Mouse (Mus musculus) heart, embryonic 13.5 days (tissue): ENCODE results near the gene Areg. TPM values are rescaled to one million over a fixed set of nuclear protein-coding genes. Genes with fewer than 3 reads are reported as not detected.
A peak's percentile ranks its signal among the peaks of the same experiment; 100 is the strongest.

ENCODE experiments used
- ATAC-seq: fragments of 200-750 bp; cut with Nextera tagmentation; 2 replicates; pipeline ENCODE4 v1.8.0; 2017; ENCODE audit warnings: moderate TSS enrichment; ENCODE audit not compliant: insufficient number of reproducible peaks, low FRiP score, low TSS enrichment; ENCODE audit errors: extremely low read depth
- H3K27ac ChIP-seq: fragments of 300-500 bp; sonication (generic); replicated peaks from 2 replicates; pipeline ENCODE4 v1.5.1; 2015; ENCODE audit warnings: moderate library complexity, mild to moderate bottlenecking, inconsistent platforms
- H3K27me3 ChIP-seq: fragments of 300-500 bp; sonication (generic); replicated peaks from 2 replicates; pipeline ENCODE4 v1.6.1; 2015; ENCODE audit warnings: mild to moderate bottlenecking, inconsistent platforms
- H3K36me3 ChIP-seq: fragments of 300-500 bp; sonication (generic); 2 replicates; pipeline ENCODE4 v1.6.1; 2015; ENCODE audit warnings: mild to moderate bottlenecking, inconsistent platforms
- H3K4me1 ChIP-seq: fragments of 300-500 bp; sonication (generic); 2 replicates; pipeline ENCODE4 v1.6.1; 2015; ENCODE audit warnings: inconsistent platforms
- H3K4me2 ChIP-seq: fragments of 300-500 bp; sonication (generic); 2 replicates; pipeline ENCODE4 v1.6.1; 2015; ENCODE audit warnings: inconsistent platforms, mild to moderate bottlenecking, moderate library complexity
- H3K4me3 ChIP-seq: fragments of 300-500 bp; sonication (generic); 2 replicates; pipeline ENCODE4 v1.5.1; 2015; ENCODE audit warnings: moderate library complexity, mild to moderate bottlenecking, inconsistent platforms
- H3K9ac ChIP-seq: fragments of 300-500 bp; sonication (generic); 2 replicates; pipeline ENCODE4 v1.6.1; 2015; ENCODE audit warnings: inconsistent platforms, mild to moderate bottlenecking, moderate library complexity
- H3K9me3 ChIP-seq: fragments of 300-500 bp; sonication (generic); 2 replicates; pipeline ENCODE4 v1.6.1; 2016; ENCODE audit warnings: inconsistent platforms
- WGBS: fragments of 180-500 bp; shearing (Covaris S2); methylation state at CpG from one replicate; pipeline ENCODE4 v1.1.7; 2015; ENCODE audit warnings: mixed read lengths; 5-methylcytosine and 5-hydroxymethylcytosine counted together
- polyA plus RNA-seq: library from polyadenylated mRNA; unstranded; fragments of >200 nt; fragmentation: Nextera tagmentation; extraction: Ambion mirVana; gene quantifications from 2 replicates; pipeline ENCODE4 v1.2.1, GENCODE M21; 2015

Areg gene
- 0.20 and 0.28 TPM in 2 replicates for polyA plus RNA-seq

- under 1% methylated on average over 44 of the region's 44 CpGs for WGBS
- Histone ChIP-seq H3K4me2 (peak within 1 kb of the TSS; percentile 75), H3K27ac (no peak within 1 kb of the TSS), H3K27me3 (peaks cover 24% of the 10 kb centered on the region), H3K36me3 (no peaks in the 10 kb centered on the region), H3K4me1 (peaks cover 11% of the 10 kb centered on the region), H3K4me3 (peak within 1 kb of the TSS; percentile 59), H3K9me3 (no peaks in the 10 kb centered on the region), H3K9ac (peak within 1 kb of the TSS; percentile 70)
- ATAC-seq: 0 out of 2 replicates have a peak, but pooled peaks have one; percentile 19
Measured at GRCm38 (mm10) chr5:91139446-91139873, at the start of gene Areg. TSS of gene Areg (plus strand) at chr5:91139599.

- no peaks in the 10 kb centered on the region for H3K9me3 ChIP-seq
- ATAC-seq: no peak
- WGBS: 83% methylated on average over 3 of the region's 3 CpGs
- H3K9ac ChIP-seq: no peak overlapping the region
- no peak overlapping the region for H3K4me3 ChIP-seq
- no peaks in the 10 kb centered on the region for H3K27me3 ChIP-seq
- H3K27ac ChIP-seq: no peak overlapping the region
- no peaks in the 10 kb centered on the region for H3K4me1 ChIP-seq
- H3K36me3 ChIP-seq: no peaks in the 10 kb centered on the region
- no peak overlapping the region for H3K4me2 ChIP-seq
Measured at GRCm38 (mm10) chr5:91090301-91090700, 49.1 kb upstream of the Areg start.

GRCm38 (mm10) chr5:91097911-91098614, 41.3 kb upstream of the Areg start:
- Histone ChIP-seq H3K4me2 (no peak overlapping the region), H3K4me3 (no peak overlapping the region), H3K27ac (no peak overlapping the region), H3K4me1 (no peaks in the 10 kb centered on the region), H3K27me3 (no peaks in the 10 kb centered on the region), H3K9me3 (no peaks in the 10 kb centered on the region), H3K9ac (no peak overlapping the region), H3K36me3 (no peaks in the 10 kb centered on the region)
- ATAC-seq: no peak
- WGBS: 80% methylated on average over 10 of the region's 10 CpGs

- 84% methylated on average over 5 of the region's 5 CpGs for WGBS
Measured at GRCm38 (mm10) chr5:91101742-91102141, 37.7 kb upstream of the Areg start.

DNA sequence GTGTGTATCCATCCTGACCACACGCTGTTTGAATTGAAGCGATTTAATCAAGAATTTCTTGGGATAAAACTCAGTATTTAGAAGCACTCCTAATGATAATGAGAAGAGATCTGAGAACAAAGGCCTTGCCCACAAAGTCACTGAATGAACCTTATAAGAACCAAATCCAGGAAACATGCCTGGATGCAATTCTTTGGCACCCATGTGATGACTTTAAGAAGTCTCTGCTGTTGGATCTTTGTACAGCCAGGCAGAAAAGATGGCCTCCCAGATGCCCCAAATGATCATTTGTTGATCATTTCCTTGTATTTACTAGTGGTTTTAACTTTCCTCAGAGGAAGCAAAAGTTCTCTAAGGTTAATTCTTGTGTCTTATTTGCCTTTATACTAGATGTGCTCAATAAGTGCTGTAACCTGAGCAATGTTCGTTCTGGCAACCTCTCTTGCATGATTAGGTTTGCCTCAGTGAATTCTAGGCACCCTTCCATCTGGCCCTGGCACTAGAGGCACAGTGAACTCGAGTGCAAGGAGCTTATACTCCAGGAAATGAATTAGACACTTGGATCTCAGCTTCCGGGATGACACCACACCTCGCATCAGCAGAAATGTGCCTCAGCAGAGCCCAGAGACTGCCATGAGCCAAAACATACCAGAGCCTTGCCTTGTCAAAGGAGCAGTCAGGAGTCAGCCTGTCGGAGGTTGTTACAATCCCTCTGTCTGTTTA, 35.3 kb upstream of the Areg start:
- WGBS: 71% methylated on average over 7 of the region's 7 CpGs
- Histone ChIP-seq H3K4me3 (no peak overlapping the region), H3K9ac (no peak overlapping the region), H3K27me3 (no peaks in the 10 kb centered on the region), H3K27ac (no peak overlapping the region), H3K4me2 (no peak overlapping the region), H3K4me1 (no peaks in the 10 kb centered on the region), H3K36me3 (no peaks in the 10 kb centered on the region), H3K9me3 (no peaks in the 10 kb centered on the region)
- ATAC-seq: no peak

More at GRCm38 (mm10) chr5:91101742-91102141, 37.7 kb upstream of the Areg start:
- Histone ChIP-seq H3K4me3 (no peak overlapping the region), H3K4me2 (no peak overlapping the region), H3K4me1 (no peaks in the 10 kb centered on the region), H3K9me3 (no peaks in the 10 kb centered on the region), H3K36me3 (no peaks in the 10 kb centered on the region), H3K27ac (no peak overlapping the region), H3K9ac (no peak overlapping the region), H3K27me3 (no peaks in the 10 kb centered on the region)
- ATAC-seq: no peak

- H3K4me3 ChIP-seq: no peak overlapping the region
- WGBS: 65% methylated on average over 5 of the region's 5 CpGs
- no peak for ATAC-seq
Measured at GRCm38 (mm10) chr5:91106248-91106647, 33.2 kb upstream of the Areg start.

GRCm38 (mm10) chr5:91110023-91110670, 29.3 kb upstream of the Areg start:
- Histone ChIP-seq H3K27me3 (no peaks in the 10 kb centered on the region), H3K9ac (no peak overlapping the region), H3K4me1 (no peaks in the 10 kb centered on the region), H3K4me2 (no peak overlapping the region), H3K36me3 (no peaks in the 10 kb centered on the region), H3K27ac (no peak overlapping the region), H3K4me3 (no peak overlapping the region), H3K9me3 (no peaks in the 10 kb centered on the region)
- ATAC-seq: no peak
- WGBS: 77% methylated on average over 6 of the region's 6 CpGs

More at GRCm38 (mm10) chr5:91106248-91106647, 33.2 kb upstream of the Areg start:
- Histone ChIP-seq H3K9me3 (no peaks in the 10 kb centered on the region), H3K27ac (no peak overlapping the region), H3K4me1 (no peaks in the 10 kb centered on the region), H3K36me3 (no peaks in the 10 kb centered on the region), H3K27me3 (no peaks in the 10 kb centered on the region), H3K9ac (no peak overlapping the region), H3K4me2 (no peak overlapping the region)

DNA sequence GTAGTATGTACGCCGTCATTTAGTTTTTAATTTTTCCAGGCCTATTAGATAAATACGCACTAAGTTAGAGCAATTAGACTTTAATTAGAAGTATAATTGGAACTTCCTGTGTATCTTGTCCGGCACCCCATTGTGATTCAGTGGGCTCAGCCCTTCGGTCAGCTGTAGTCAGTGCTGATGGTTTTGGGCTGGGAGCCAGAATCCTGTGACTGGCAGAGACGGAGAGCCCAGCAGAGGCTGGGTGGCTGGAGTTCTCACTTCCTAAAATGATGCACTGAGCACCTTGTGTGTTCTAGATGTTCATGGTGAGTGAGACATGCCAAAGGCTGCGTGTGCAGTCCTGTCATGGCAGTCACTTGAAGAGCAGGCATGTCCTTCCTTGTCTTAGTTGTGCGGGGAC, 28.4 kb upstream of the Areg start:
- Histone ChIP-seq H3K9me3 (no peaks in the 10 kb centered on the region), H3K4me3 (no peak overlapping the region), H3K27ac (no peak overlapping the region), H3K9ac (no peak overlapping the region), H3K27me3 (no peaks in the 10 kb centered on the region), H3K4me2 (no peak overlapping the region), H3K4me1 (peaks cover 7% of the 10 kb centered on the region), H3K36me3 (no peaks in the 10 kb centered on the region)
- WGBS: 70% methylated on average over 8 of the region's 8 CpGs
- ATAC-seq: no peak

- peaks cover 9% of the 10 kb centered on the region for H3K4me1 ChIP-seq
- H3K9ac ChIP-seq: no peak overlapping the region
- no peak overlapping the region for H3K4me3 ChIP-seq
- no peak for ATAC-seq
- WGBS: 76% methylated on average over 2 of the region's 2 CpGs
- H3K27me3 ChIP-seq: no peaks in the 10 kb centered on the region
- no peak overlapping the region for H3K4me2 ChIP-seq
- H3K36me3 ChIP-seq: no peaks in the 10 kb centered on the region
- no peaks in the 10 kb centered on the region for H3K9me3 ChIP-seq
- H3K27ac ChIP-seq: no peak overlapping the region
Measured at GRCm38 (mm10) chr5:91113967-91114366, 25.4 kb upstream of the Areg start.

DNA sequence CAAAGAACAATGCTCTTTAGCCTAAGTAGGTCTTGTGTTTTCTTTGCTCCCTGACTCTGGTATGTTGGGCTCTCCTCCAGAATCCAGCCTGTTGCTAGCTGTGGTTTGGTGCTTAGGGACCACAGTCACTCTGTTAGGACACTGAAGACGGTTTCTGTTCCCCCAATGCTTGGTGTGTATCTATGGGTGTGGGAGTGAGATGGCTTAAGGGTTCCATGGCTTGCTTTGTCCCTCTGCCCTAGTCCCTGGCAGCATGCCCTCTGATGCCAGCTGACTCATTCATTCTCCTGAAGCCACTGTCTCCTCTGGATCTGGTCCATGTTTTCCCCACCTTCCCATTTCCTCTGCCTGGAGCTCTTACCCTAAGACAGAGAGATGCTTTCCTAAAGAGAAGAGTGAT, 24.8 kb upstream of the Areg start:
- no peak overlapping the region for H3K4me2 ChIP-seq
- no peaks in the 10 kb centered on the region for H3K36me3 ChIP-seq
- peaks cover 10% of the 10 kb centered on the region for H3K4me1 ChIP-seq
- no peak overlapping the region for H3K27ac ChIP-seq
- no peaks in the 10 kb centered on the region for H3K9me3 ChIP-seq
- no peak for ATAC-seq
- no peak overlapping the region for H3K9ac ChIP-seq
- WGBS: 68% methylated on average over 1 of the region's 1 CpGs
- no peak overlapping the region for H3K4me3 ChIP-seq
- no peaks in the 10 kb centered on the region for H3K27me3 ChIP-seq

DNA sequence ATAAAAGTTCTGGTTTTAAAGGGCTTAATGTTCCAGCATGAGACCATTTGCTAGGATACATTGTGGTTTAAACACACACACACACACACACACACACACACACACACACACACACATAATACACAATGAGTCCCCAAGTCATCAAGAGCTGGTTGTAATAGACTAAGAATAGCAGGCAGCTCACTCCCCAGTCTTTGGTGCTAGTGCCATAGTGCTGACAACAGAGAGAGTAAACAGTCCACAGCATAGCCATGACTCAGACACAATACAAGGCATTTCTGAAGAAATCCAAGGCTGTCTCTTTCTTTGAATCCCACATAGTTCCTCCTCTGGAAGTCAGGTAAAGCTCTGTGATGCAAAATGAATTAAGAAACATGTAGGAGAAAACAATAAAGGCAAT, 20.8 kb upstream of the Areg start:
- no peak overlapping the region for H3K4me2 ChIP-seq
- no peak for ATAC-seq
- no peaks in the 10 kb centered on the region for H3K27me3 ChIP-seq
- no peaks in the 10 kb centered on the region for H3K9me3 ChIP-seq
- H3K4me3 ChIP-seq: no peak overlapping the region
- peak overlapping the region; percentile 59 for H3K27ac ChIP-seq
- no peaks in the 10 kb centered on the region for H3K36me3 ChIP-seq
- H3K9ac ChIP-seq: no peak overlapping the region
- H3K4me1 ChIP-seq: peaks cover 14% of the 10 kb centered on the region
